Comparison of ENCODE assay signal across 8 mouse cellular contexts in genomic region chr11:47988697-47989533, GRCm38 (mm10). TPM values are rescaled to one million over a fixed set of nuclear protein-coding genes. Genes with fewer than 3 reads are reported as not detected.
DNase-seq lines count a peak whose midpoint lies in the region; ATAC-seq lines count a peak whose summit lies in the region.

Gene Sgcd (minus strand): TSS chr11:47988969.

- WGBS in hindbrain, embryonic 12.5 days = 0% methylated on average over 53 of the region's 67 CpGs
- WGBS in midbrain, embryonic 13.5 days = under 1% methylated on average over 57 of the region's 67 CpGs

- peak; percentile 92 for ATAC-seq in hindbrain, embryonic 12.5 days (ENCODE audit: low FRiP score)
- ATAC-seq in midbrain, embryonic 13.5 days = peak; percentile 94

- peaks cover 30% of the 10 kb centered on the region for H3K27me3 ChIP-seq in hindbrain, embryonic 12.5 days
- peaks cover 19% of the 10 kb centered on the region for H3K27me3 ChIP-seq in midbrain, embryonic 13.5 days

- peaks cover 9% of the 10 kb centered on the region; the same call in 1 of the 2 replicates for H3K4me1 ChIP-seq in hindbrain, embryonic 12.5 days
- H3K4me1 ChIP-seq in midbrain, embryonic 13.5 days (replicated peaks) = peaks cover 17% of the 10 kb centered on the region

- H3K4me3 ChIP-seq in hindbrain, embryonic 12.5 days = peak within 1 kb of the TSS; percentile 72
- peak within 1 kb of the TSS; percentile 63 for H3K4me3 ChIP-seq in midbrain, embryonic 13.5 days (replicated peaks)

- no peaks in the 10 kb centered on the region for H3K9me3 ChIP-seq in hindbrain, embryonic 12.5 days (replicated peaks)
- no peaks in the 10 kb centered on the region for H3K9me3 ChIP-seq in midbrain, embryonic 13.5 days

- H3K36me3 ChIP-seq in hindbrain, embryonic 12.5 days = no peaks in the 10 kb centered on the region
- H3K36me3 ChIP-seq in midbrain, embryonic 13.5 days = no peaks in the 10 kb centered on the region

- H3K27ac ChIP-seq in hindbrain, embryonic 12.5 days = peak within 1 kb of the TSS; percentile 79
- peak within 1 kb of the TSS; percentile 80 for H3K27ac ChIP-seq in midbrain, embryonic 13.5 days

- H3K9ac ChIP-seq in hindbrain, embryonic 12.5 days = peak within 1 kb of the TSS; percentile 76
- peak within 1 kb of the TSS; percentile 80 for H3K9ac ChIP-seq in midbrain, embryonic 13.5 days (replicated peaks)

- peak within 1 kb of the TSS; percentile 93 for H3K4me2 ChIP-seq in hindbrain, embryonic 12.5 days (replicated peaks)
- peak within 1 kb of the TSS; percentile 88 for H3K4me2 ChIP-seq in midbrain, embryonic 13.5 days (replicated peaks)

- peak; percentile 62 for DNase-seq in ZHBTc4 (ENCODE audit: low read depth, low spot score)
- peak; percentile 60 to 67 for DNase-seq in cerebellum, postnatal 25 days
- no peak for DNase-seq in gastrocnemius, adult 18-20 months (ENCODE audit: low spot score)
- DNase-seq in left cerebral cortex, adult 8-10 months (ENCODE audit: low spot score in 2 of 2) = peak; percentile 26 to 30
- DNase-seq in telencephalon, adult 2 months (ENCODE audit: low read depth, low spot score) = peak; percentile 12
- DNase-seq in spleen, postnatal 10 days (ENCODE audit: low spot score in 2 of 2) = no peak

RNA-seq across cellular contexts. Expression of gene Sgcd, which starts in this region (rescaled TPM):
- 10 to 100 TPM; 63.1 to 75.4 TPM for total RNA-seq in gastrocnemius, adult 18-20 months (2021)
- 6.9 and 7.2 TPM in 2 replicates for polyA plus RNA-seq in hindbrain, embryonic 12.5 days (2016; fragmentation: Nextera tagmentation; extraction: Ambion mirVana)
- 10 to 100 TPM; 11.7 to 14.7 (median 12.5) TPM for total RNA-seq in left cerebral cortex, adult 8-10 months (2022)
- polyA plus RNA-seq in midbrain, embryonic 13.5 days (2015; fragmentation: Nextera tagmentation; extraction: Ambion mirVana) = 2.3 and 3.1 TPM in 2 replicates

Comparison
In these comparisons a context has a peak if more than half of its experiments do, and no peak if none do; other contexts are left out.
1. RNA of gene Sgcd (total RNA-seq): 63.1 to 75.4 TPM in gastrocnemius, adult 18-20 months; 11.7 to 14.7 TPM in left cerebral cortex, adult 8-10 months; every median in the first group is over 4 times any median in the second.
2. DNase-seq: peak in ZHBTc4 (single experiment), cerebellum, postnatal 25 days (2 of 2), left cerebral cortex, adult 8-10 months (2 of 2) and telencephalon, adult 2 months (single experiment); none in gastrocnemius, adult 18-20 months (single experiment) and spleen, postnatal 10 days (0 of 2).